Mouse (Mus musculus): ENCODE results near the gene Aldh18a1. TPM values are rescaled to one million over a fixed set of nuclear protein-coding genes. Genes with fewer than 3 reads are reported as not detected.
A peak's percentile ranks its signal among the peaks of the same experiment; 100 is the strongest.

Aldh18a1 gene
- total RNA-seq, 1 experiment from 2014 or later = 21.1 TPM

DNA sequence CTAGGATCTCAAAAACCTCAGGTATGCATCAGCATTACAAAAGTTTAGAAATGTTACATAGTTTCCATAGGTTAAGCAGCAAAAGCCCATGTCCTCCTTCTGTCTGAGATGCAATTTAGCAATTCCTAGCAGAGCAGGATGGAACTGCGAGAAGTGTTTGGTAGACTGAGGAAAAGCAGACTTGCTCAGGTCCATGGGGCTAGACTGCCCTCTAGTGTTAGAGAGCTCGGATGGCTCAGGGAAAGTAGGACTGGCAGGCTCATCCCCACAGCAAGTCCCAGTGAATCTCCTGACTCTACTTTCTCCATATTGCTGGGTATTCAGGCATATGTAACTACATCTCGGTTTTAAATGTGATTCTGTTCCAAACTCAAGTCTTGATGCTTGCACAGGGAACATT lies 43.4 kb downstream of the Aldh18a1 start:
- 0 out of 2 replicates have a peak, but pooled peaks have one; percentile 50 for ATAC-seq (replicated peaks; ENCODE audit: insufficient number of reproducible peaks, low FRiP score, low TSS enrichment, poor library complexity, severe bottlenecking)

DNA sequence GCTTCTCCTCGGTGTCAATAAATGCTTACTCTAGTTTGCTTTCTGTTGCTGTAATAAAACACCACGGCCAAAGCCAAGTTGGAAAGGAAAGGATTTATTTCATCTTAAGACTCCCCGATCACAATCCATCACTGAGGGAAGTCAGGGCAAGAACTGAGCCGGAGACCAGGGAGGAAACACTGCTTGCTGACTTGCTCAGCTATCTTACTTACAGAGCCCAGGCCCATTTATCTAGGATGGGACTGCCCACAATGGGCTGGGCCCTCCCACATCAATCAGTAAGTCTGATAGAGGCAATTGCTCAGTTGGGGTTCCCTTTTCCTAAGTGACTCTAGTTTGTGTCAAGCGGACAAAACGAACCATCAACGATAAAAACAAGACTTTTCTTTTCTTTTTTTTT lies 45.5 kb downstream of the Aldh18a1 start:
- ATAC-seq (replicated peaks; ENCODE audit: insufficient number of reproducible peaks, low FRiP score, low TSS enrichment, poor library complexity, severe bottlenecking) = no peak

DNA sequence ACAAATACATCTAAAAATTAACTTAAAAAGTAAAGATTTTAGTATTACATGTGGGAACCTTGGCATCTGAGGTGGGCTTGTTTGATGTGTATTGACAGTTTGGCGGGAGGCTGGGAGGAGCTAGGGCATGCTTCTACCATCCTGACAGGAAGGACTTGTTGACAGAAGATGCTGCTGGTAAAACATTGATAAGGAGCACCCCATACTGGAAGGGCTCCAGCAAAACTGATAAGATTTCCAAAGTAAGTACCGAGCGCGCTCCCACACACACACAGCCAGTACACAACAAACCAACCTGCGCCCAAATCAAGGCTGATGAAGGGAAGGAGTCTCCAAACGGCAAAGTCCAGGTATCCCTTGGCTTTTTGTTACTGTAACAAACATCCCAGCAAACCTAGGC lies 51.7 kb downstream of the Aldh18a1 start:
- no peak for ATAC-seq (replicated peaks; ENCODE audit: insufficient number of reproducible peaks, low FRiP score, low TSS enrichment, poor library complexity, severe bottlenecking)

DNA sequence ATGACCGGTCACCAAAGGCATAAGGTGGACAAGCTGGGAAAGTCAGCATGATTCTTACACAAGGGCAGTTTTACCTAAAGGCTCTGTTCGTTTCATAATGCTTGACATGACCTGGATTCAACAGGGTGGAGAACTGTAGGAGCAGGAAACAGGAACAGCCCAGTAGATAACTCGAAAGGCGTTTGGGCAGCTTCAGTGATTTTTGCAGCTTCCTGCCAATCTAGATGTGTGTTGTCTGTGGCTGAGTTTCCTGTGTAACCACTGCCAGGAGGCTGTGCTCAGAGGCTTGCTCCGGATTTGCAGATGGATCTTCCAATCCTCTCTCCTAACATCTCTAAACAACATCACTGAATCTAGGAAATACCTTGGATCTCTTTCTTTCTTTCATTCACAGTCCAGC lies 55.7 kb downstream of the Aldh18a1 start:
- no peak for ATAC-seq (replicated peaks; ENCODE audit: insufficient number of reproducible peaks, low FRiP score, low TSS enrichment, poor library complexity, severe bottlenecking)

DNA sequence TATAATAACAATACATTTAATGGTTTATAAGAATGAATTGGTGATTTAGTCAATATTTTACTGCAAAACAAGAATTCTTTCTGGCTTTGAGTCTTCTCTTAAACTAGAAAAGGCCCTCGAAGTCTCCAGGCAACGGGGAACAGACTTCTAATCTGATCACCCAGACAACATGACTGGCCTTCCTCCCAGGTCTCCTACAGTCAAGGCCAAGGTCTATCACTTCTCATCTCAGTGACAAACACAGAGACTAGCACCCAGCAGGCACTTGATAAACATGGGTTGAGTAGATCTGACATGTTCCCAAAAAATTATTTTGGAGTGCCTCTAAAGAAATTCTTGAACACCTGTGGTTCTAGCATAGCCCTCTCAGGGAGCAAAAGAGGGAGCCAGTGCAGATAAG lies 57.9 kb downstream of the Aldh18a1 start:
- ATAC-seq (replicated peaks; ENCODE audit: insufficient number of reproducible peaks, low FRiP score, low TSS enrichment, poor library complexity, severe bottlenecking) = no peak

DNA sequence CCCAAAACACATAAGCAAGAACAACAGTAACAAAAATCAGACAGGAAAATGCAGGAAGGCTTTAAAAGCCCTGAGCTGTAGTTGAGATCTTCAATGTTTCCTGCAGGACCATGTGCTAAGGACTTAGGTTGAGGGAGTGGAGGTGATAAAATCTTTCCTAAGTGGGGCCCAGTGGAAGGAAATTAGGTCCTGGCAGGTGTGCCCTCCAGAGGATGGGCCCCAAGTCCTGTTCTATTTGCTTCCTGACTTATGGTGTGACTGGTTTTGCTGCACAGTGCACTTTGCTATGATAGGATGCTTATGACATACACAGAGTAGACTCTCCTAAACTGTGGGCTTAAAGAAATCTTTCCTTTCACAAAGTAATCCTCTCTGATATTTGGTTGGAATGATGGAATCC lies 60.0 kb downstream of the Aldh18a1 start:
- ATAC-seq (replicated peaks; ENCODE audit: insufficient number of reproducible peaks, low FRiP score, low TSS enrichment, poor library complexity, severe bottlenecking) = no peak

DNA sequence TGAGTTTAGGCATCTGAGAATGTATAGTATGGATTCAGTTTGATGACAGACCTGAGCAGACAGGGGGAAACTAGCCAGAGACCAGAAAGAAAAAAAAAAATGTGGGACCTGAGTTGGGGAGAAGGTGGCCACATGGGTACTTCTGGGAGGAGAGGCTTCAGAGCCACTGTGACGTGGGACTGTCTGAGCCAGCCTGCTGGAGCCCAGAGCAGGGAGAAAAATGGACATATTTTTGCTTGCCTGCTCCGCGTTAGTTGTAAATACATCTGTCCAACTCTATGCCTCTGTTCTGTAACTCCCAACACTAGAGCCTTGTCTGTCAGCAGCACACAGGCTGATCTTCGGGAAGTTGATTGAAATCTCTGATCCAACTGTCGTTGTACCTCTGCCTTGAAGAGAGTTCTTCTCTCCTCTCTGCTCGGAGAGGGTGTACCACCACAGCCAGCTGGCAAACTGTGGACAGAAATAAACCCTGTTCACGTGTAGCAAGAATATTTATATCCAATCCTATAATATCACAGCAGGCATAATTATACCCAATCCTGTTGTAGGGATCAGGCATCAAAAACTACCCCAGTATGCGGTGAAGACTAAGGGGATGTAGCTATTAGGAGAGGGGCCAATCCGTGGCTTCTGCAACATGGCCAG lies 61.8 kb downstream of the Aldh18a1 start:
- ATAC-seq (replicated peaks; ENCODE audit: insufficient number of reproducible peaks, low FRiP score, low TSS enrichment, poor library complexity, severe bottlenecking) = no peak

DNA sequence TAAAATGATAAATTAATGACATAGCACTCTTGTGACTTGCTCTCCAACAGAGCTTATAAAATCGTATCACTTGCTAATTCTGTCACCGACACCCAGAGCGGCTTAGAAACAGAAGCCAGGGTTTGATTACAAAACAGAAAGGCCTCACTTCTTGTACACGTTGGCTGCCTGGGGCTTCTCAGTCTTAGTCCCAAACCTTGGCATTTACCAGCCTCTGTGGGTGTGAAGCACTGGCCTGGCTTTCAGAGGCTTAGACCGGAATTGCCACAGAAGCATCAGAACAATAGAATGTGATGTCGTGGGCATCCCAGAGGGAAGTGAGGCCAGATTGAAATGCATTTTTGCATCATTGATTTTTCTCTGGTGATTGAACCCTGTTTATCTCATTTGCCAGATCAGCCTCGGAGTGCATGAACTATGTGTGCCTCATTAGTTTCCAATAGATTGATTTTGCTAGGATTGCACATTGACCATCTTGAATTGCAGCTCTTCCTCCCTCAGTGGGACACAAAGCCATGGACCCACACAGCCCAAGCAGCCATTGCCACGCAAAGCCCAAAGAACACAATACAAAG lies 64.7 kb downstream of the Aldh18a1 start:
- ATAC-seq (replicated peaks; ENCODE audit: insufficient number of reproducible peaks, low FRiP score, low TSS enrichment, poor library complexity, severe bottlenecking) = no peak

DNA sequence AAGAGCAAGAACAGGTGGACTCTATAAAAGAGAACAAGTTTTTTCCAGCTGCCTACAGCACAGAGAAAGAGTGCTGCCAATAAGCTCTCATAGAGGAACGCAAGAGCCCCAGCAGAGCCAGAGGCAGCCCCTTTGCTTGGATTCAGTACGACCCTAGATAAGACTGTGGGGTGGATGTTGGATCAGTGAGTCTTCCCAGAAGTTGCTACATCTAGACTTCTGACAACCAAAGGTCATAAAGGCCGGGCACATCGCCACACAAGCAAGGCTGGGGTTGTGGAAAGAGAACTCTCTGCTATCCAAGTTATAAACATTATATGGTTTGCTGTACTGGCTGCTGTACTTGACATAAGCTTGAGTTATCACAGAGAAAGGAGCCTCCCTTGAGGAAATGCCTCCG lies 67.9 kb downstream of the Aldh18a1 start:
- no peak for ATAC-seq (replicated peaks; ENCODE audit: insufficient number of reproducible peaks, low FRiP score, low TSS enrichment, poor library complexity, severe bottlenecking)

DNA sequence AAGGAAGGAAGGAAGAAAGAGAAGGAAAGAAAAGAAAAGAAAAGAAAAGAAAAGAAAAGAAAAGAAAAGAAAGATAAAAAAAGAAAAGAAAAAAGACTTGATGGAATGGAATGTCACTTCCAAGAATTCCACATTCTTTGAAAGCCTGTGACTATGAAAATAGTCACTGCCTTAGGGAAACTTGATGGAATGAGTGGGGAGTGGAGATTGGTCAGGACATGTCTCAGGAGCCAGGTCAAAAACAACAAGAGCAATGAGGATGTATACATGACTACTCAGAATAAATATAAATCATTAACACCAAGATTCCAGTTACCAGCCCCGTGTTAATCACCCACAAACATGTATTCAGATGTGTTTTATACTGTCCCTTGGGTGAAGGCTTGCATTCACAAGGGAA lies 69.6 kb downstream of the Aldh18a1 start:
- no peak for ATAC-seq (replicated peaks; ENCODE audit: insufficient number of reproducible peaks, low FRiP score, low TSS enrichment, poor library complexity, severe bottlenecking)

DNA sequence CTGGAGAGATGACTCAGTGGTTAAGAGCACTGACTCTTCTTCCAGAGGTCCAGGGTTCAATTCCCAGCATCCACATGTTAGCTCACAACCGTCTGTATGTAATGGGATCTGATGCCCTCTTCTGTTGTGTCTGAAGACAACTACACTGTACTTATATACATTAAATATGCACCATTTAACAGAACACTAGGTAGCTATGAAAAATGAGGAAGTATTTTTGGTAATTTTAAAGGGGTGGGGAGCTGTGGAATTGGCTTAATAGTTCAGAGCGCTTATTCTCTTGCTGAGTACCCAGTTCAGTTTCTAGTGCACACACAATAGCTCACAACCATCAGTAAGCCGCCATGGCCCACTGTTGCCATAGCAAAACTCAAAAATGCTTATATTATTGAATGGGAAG lies 72.7 kb downstream of the Aldh18a1 start:
- ATAC-seq (replicated peaks; ENCODE audit: insufficient number of reproducible peaks, low FRiP score, low TSS enrichment, poor library complexity, severe bottlenecking) = no peak

DNA sequence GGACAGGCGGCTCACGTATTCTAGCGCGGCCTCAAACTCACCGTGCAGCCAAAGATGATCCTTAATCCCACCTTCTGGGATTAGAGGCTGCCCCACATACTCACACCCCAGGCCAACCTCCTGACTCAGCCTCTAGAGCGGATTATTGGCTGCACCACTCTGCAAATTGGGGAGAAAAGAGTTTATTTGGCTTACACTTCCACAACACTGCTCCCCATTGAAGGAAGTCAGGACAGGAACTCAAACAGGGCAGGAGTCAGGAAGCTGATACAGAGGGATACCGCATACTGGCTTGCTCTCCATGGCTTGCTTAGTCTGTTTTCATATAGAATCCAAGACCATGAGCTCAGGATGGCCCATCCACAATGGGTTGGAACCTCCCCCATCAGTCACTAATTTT lies 73.9 kb downstream of the Aldh18a1 start:
- ATAC-seq (replicated peaks; ENCODE audit: insufficient number of reproducible peaks, low FRiP score, low TSS enrichment, poor library complexity, severe bottlenecking) = no peak

DNA sequence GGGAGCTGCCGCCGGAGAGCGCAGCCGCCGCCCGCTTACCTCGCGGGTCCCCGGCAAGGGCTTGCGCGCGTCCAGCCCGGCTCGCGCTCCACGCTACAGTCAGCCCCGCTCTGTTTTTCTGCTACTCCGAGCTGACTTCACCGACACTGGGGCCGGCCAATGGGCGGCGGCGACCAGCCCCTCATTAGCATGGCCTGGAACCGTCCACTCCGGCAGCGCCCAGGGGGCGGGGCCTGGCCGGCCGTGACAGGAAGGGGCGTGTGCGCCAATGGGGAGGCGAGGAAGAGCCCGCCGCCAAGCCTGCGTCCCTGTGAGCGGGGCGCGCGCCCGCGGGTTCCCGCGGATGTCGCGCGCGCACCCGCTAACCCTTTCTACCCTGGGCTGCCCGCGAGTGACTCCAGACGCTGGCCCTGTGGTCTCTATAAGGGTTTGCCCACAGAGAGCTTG lies 74.6 kb downstream of the Aldh18a1 start, which contains the start of gene Sorbs1:
Gene Sorbs1, minus strand, starts transcription at position 148 of the 447 bp plus-strand sequence.
- ATAC-seq (replicated peaks; ENCODE audit: insufficient number of reproducible peaks, low FRiP score, low TSS enrichment, poor library complexity, severe bottlenecking) = peak; percentile 95

DNA sequence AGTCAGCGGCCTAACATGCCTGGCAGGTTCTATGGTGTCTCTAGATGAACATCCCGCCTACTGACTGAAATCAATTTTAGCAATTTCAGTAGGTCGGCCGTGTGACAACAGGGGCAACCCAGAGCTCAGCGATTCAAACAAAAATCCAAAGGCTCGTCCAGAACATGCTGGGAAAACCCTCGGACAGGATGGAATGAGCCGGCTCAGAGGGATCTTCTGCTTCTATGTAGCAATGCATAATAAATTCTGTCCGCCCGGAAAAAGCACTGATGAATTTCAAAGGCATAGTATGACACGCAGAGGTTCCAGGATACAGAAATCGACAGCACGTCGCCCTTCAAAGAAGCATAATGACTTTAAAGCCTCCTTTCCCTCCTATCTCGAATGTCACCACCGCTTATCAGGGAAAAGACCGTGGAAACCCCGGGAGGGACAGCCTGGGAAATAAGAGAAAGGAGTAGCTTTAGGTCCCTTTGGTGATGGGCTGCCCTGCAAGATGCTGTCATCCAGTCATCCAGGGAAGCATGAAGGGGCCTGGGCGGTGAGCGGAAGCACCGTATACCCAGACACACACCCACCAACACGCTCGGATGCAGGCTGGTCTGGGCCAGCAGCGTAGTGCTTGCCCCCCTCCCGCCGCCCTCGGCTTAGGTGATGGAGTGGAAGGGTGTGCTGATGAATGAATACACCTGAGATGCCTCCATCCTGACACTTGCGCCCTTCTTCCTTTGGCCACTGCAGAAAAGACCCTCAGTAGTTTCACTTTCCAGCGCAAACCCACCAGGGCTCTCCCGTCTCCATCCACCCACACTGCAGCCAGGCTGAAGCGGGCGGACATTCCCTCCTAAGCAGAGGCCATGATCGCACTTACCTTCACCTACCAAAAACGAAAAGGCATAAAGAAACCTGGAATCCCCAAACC lies 75.5 kb downstream of the Aldh18a1 start:
- ATAC-seq (replicated peaks; ENCODE audit: insufficient number of reproducible peaks, low FRiP score, low TSS enrichment, poor library complexity, severe bottlenecking) = peak; percentile 27

DNA sequence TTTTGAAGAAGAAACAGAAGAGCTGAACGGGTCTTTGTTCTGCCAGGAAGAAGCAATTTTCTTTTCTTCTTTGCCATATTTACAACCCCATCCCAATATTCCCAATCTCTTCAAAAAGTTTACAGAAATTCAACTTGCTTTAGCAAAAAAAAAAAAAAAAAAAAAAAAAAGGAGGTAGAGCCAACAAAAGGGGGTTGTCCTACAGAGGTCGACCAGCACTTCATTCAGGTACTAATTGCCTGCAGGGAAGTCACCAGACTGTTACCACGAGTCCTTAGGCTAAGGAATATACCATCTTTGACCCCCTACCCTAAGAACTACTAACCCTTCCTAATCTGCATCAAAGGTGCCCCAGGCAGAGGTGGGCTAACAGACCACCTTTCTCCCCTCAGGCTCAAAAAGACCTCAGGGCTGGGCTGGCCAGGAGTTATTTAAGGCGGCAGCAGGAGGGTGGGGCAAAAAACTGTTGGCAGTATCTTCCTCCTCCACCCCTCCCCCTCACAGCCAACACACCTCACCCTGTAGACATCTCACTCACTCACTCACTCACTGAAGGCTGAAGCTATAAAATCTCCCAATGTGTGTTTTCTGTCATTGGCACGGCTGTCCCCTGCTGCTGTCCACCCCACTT lies 76.5 kb downstream of the Aldh18a1 start:
- no peak for ATAC-seq (replicated peaks; ENCODE audit: insufficient number of reproducible peaks, low FRiP score, low TSS enrichment, poor library complexity, severe bottlenecking)

DNA sequence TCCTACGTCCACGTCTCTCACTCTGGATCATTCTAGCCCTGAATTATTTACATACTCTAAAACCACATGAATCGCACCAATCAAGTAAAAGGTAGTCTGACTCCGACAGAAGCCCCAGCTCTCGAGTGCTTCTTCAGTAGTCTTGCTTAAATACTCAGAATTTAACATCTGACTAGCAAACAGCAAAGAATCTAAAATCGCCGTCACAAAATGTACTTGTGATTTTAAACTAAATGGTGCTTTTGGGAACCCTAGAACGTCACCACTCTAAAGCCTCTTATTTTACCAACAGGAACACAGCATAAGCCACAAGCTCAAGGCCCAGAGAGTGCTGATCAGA lies 77.2 kb downstream of the Aldh18a1 start:
- no peak for ATAC-seq (replicated peaks; ENCODE audit: insufficient number of reproducible peaks, low FRiP score, low TSS enrichment, poor library complexity, severe bottlenecking)

DNA sequence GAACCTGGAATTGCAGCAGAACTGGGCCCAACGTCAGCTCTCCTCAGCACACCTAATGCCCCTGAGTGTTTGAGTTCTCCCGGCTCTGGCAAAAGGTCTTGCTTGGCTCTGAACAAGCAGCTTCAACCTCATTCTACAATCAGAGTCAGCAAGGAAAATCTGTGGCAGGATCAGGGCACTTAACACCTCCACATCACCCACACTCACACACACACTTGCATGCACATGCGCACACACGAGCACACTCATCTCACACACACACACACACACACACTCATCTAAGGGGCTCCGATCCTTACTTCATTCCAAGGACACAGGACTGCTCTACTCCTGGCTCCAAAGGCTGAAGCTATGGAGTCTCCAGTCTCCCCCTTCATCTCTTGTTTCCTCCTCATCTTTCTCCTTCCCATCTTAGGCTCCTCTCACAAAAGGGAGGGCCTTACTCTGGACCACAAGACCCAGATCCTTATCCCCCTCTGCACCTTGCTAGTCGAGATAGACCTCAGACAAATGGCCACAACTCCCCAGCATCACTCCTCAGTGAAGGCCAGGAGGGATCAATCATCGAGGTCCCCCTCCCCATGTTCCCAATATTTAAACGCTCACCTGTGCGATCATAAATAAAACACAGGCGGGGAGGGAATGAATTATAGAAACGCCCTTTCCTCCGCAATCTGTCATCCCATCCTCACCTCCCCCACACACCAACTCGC lies 77.7 kb downstream of the Aldh18a1 start:
- no peak for ATAC-seq (replicated peaks; ENCODE audit: insufficient number of reproducible peaks, low FRiP score, low TSS enrichment, poor library complexity, severe bottlenecking)

DNA sequence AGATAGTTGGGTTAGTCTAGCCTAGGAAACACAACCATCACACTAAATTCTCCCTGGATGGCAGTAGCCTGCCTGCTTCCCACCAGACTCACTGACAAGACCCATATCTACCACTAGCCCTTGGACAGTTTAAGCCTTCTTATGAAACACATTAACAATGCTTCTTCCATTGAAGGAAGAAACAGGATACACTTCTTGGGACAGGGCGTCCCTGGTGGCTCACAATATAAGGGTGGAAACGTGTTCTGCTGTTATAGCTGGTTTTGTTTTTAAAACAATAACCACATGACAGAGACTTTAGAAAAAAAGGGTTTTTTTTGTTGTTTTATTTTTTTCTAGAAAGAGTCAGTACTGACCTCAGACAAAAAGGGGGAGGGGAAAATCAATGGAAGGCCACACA lies 79.0 kb downstream of the Aldh18a1 start:
- ATAC-seq (replicated peaks; ENCODE audit: insufficient number of reproducible peaks, low FRiP score, low TSS enrichment, poor library complexity, severe bottlenecking) = no peak

DNA sequence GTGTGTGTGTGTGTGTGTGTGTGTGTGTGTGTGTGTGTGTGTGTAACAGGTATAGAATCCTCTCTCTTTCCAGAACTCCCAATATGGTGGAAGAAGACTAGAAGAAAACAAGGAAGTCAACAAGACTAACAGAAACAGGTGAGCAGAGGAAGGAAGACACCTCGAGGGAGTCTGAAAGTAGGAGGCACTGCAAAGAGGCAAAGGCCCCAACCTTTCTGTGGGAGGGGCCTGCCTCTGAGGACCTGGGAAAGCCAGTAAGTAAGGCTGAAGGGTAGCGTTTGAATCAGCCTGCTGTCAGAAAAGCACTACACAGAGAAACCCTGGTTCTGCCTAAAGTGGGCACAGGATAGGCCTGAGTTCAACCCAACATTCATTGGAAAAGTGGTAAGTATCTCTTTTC lies 79.4 kb downstream of the Aldh18a1 start:
- no peak for ATAC-seq (replicated peaks; ENCODE audit: insufficient number of reproducible peaks, low FRiP score, low TSS enrichment, poor library complexity, severe bottlenecking)

Measured in monocyte, adult 5-6 weeks (primary cell).